Mouse (Mus musculus): ENCODE results near the gene Agt. TPM values are rescaled to one million over a fixed set of nuclear protein-coding genes. Genes with fewer than 3 reads are reported as not detected.

The Agt gene
- total RNA-seq, 2 experiments from 2014 or later: 124 to 320 TPM

Other genes with a start within 250 kb of the Agt start
- 1 to 10 TPM; 4.4 to 6.8 TPM for gene Pgbd5, start 130.0 kb downstream of the Agt start, total RNA-seq (2021)
- 10 to 100 TPM; 34.1 to 36.3 TPM for gene Cog2, start 48.9 kb downstream of the Agt start, total RNA-seq (2021)
- under 1 TPM in 1 of 2 experiments, not detected in 1; 0.18 TPM for gene Capn9, start 6.4 kb upstream of the Agt start, total RNA-seq (2021)
- gene 2310022B05Rik, start 93.7 kb upstream of the Agt start, total RNA-seq (2021): 10 to 100 TPM; 42.5 to 43.2 TPM
- 10 to 100 TPM; 41.8 to 47.1 TPM for gene Ttc13, start 152.3 kb upstream of the Agt start, total RNA-seq (2021)
- 10 to 100 TPM in 1 of 2 experiments, 1 to 10 TPM in 1; 8.4 to 13.4 TPM for gene Arv1, start 152.4 kb upstream of the Agt start, total RNA-seq (2021)
- gene Fam89a, start 182.1 kb upstream of the Agt start, total RNA-seq (2021): 1 to 10 TPM; 3.7 to 3.9 TPM
- 1 to 10 TPM; 2.9 to 6.5 TPM for gene Trim67, start 223.4 kb upstream of the Agt start, total RNA-seq (2021)

Data from adrenal gland, postnatal 10 days (tissue).